Mouse (Mus musculus) left cerebral cortex, postnatal 25 days (tissue): Measurements from ENCODE around the gene Tmem52b. TPM values are rescaled to one million over a fixed set of nuclear protein-coding genes. Genes with fewer than 3 reads are reported as not detected.
"Not testable (repeated sequence)": the region's sequence is repeated elsewhere in the genome, so short reads cannot be mapped to it uniquely, and the experiment has no call there.

Source experiments
- DNase-seq, 2 experiments: peaks; one replicate each; pipeline ENCODE4 v3.0.0; 2022; ENCODE audit warnings: low spot score in 2 of 2, mixed read lengths in 1 of 2
- intact Hi-C: fragments of 180-260 bp; cut with DNase I; formaldehyde crosslinking; loops from one replicate; pipeline ENCODE4 v1.15.1; 2025
- total RNA-seq, 2 experiments: library from RNA; stranded (reverse); gene quantifications; 2 replicates each; pipeline ENCODE4 v1.2.3; 2021

The Tmem52b gene
- not detected for total RNA-seq

- no peak for DNase-seq
- intact Hi-C loops = no loop called here
These were observed at the start of gene Tmem52b for GRCm38 (mm10) chr6:129512367-129512766. Gene Tmem52b (plus strand): TSS chr6:129512555.

GRCm38 (mm10) chr6:129471386-129471785 lies 41.0 kb upstream of the Tmem52b start:
- DNase-seq = no peak
- intact Hi-C loops = no loop called here

GRCm38 (mm10) chr6:129472627-129473026 lies 39.7 kb upstream of the Tmem52b start:
- DNase-seq = no peak
- intact Hi-C loops = no loop called here

GRCm38 (mm10) chr6:129476404-129477126 lies 35.8 kb upstream of the Tmem52b start:
- DNase-seq = peak; percentile 15 to 26
- intact Hi-C loops = loop anchor here (2.0 kb wide), 1 partner anchor 84 kb away; no protein-coding TSS in a partner anchor

- intact Hi-C loops = no loop called here
- DNase-seq = peak in 1 of 2 experiments; percentile 20
These were observed 32.0 kb upstream of the Tmem52b start for GRCm38 (mm10) chr6:129480089-129480958.

- DNase-seq = no peak
- intact Hi-C loops = no loop called here
These were observed 17.4 kb upstream of the Tmem52b start for GRCm38 (mm10) chr6:129494924-129495323.

- intact Hi-C loops = no loop called here
- no peak for DNase-seq
These were observed 14.8 kb upstream of the Tmem52b start for GRCm38 (mm10) chr6:129497345-129498218.

GRCm38 (mm10) chr6:129499516-129499915 lies 12.8 kb upstream of the Tmem52b start:
- intact Hi-C loops, DNase-seq: not testable (repeated sequence)

GRCm38 (mm10) chr6:129503471-129503870 lies 8.9 kb upstream of the Tmem52b start:
- intact Hi-C loops = no loop called here
- DNase-seq = no peak

- intact Hi-C loops = no loop called here
- DNase-seq = peak in 1 of 2 experiments; percentile 48
These were observed 5.3 kb upstream of the Tmem52b start, which contains the start of gene Olr1 for GRCm38 (mm10) chr6:129507024-129507423. Gene Olr1 (minus strand): TSS chr6:129507165.

GRCm38 (mm10) chr6:129510120-129510911 lies 2.0 kb upstream of the Tmem52b start:
- intact Hi-C loops = no loop called here

GRCm38 (mm10) chr6:129512868-129513267 lies 513 bp downstream of the Tmem52b start:
- no peak for DNase-seq
- intact Hi-C loops = no loop called here

More at GRCm38 (mm10) chr6:129510120-129510911, 2.0 kb upstream of the Tmem52b start:
- no peak for DNase-seq

GRCm38 (mm10) chr6:129513409-129513808 lies 1.1 kb downstream of the Tmem52b start:
- intact Hi-C loops = no loop called here
- DNase-seq = peak in 1 of 2 experiments; percentile 62

GRCm38 (mm10) chr6:129514376-129514775 lies 2.0 kb downstream of the Tmem52b start:
- intact Hi-C loops = no loop called here

GRCm38 (mm10) chr6:129515068-129515467 lies 2.7 kb downstream of the Tmem52b start:
- intact Hi-C loops = loop anchor here (5.0 kb wide), 1 partner anchor 42 kb away; no protein-coding TSS in a partner anchor

More at GRCm38 (mm10) chr6:129514376-129514775, 2.0 kb downstream of the Tmem52b start:
- DNase-seq = no peak

GRCm38 (mm10) chr6:129516388-129516787 lies 4.0 kb downstream of the Tmem52b start:
- DNase-seq = no peak
- intact Hi-C loops = loop anchor here (5.0 kb wide), 1 partner anchor 41 kb away; no protein-coding TSS in a partner anchor

More at GRCm38 (mm10) chr6:129515068-129515467, 2.7 kb downstream of the Tmem52b start:
- DNase-seq = no peak

GRCm38 (mm10) chr6:129517752-129518408 lies 5.5 kb downstream of the Tmem52b start:
- intact Hi-C loops = loop anchor here (1.0 to 5.0 kb wide), 2 partner anchors 39 to 125 kb away; no protein-coding TSS in a partner anchor
- peak; percentile 39 to 74 for DNase-seq

GRCm38 (mm10) chr6:129526069-129526468 lies 13.7 kb downstream of the Tmem52b start:
- intact Hi-C loops = no loop called here
- DNase-seq = no peak
